Mouse (Mus musculus) embryo, embryonic 10 days (tissue): ENCODE results near the gene Mgea5.
"Not testable (repeated sequence)": the region's sequence is repeated elsewhere in the genome, so short reads cannot be mapped to it uniquely, and the experiment has no call there.

Source experiments
- DNase-seq: peaks from one replicate; pipeline ENCODE4 v3.0.0-alpha.2; 2015; ENCODE audit warnings: low spot score

The Mgea5 gene

GRCm38 (mm10) chr19:45783181-45783932 lies at the start of gene Mgea5:
Gene Mgea5 (minus strand): TSS chr19:45783837.
- DNase-seq, result peak; percentile 99

- no peak for DNase-seq
Observed at GRCm38 (mm10) chr19:45830679-45831078, 47.0 kb upstream of the Mgea5 start.

DNA sequence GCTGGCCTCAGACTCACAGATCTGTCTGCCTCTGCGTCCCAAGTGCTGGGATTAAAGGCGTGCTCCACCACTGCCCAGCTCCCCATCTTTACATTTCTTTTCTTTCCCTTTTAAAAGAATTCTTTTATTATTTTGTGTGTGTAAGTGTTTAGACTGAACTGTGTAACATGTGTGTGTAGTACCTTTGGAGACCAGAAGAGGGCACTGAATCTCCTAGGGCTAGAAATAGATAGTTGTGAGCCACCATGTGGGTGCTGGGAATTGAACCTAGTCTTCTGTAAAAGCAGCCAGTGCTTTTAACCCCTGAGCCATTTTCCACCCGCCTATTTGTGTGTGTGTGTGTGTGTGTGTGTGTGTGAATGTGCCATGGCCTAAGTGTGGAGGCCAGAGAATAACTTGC lies 44.1 kb upstream of the Mgea5 start:
- DNase-seq, result no peak

DNA sequence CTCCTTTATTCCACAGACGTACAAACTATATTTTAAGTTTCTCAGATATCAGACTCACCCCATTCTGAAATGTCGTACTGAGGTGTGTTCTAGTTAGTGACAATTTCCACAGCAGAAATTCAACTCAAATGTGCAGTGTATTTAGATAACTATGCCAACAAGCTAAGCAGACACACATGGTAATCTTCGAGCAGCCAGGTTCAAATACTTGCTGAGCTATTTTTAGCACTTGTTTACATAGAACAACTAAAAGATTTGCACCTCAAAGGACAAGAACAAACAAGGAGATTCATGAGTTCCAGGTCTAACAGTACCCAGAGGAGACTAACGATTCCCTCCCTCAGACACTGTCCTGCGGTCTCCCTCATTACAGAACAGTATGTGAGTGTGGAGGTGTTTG lies 43.5 kb upstream of the Mgea5 start:
- DNase-seq, result no peak

DNA sequence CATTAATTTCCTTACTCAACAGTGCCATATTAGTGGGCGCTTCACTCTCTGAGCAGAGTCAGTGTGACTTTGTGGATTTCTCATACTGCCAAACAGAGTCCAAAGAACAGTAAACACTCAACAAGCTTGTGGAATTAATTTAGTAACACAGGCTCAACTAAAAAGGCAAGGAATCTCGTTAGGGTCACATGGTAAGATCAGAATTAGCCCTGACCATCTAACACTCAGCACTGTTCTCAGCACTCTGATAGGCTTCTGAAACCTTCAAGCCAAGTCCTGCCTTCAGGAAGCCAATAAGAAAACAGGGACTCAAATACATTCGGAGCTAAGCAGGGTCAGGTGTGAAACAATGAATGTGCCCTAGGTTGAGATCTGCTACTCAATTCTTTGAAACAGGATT lies 42.5 kb upstream of the Mgea5 start:
- DNase-seq, result no peak

DNA sequence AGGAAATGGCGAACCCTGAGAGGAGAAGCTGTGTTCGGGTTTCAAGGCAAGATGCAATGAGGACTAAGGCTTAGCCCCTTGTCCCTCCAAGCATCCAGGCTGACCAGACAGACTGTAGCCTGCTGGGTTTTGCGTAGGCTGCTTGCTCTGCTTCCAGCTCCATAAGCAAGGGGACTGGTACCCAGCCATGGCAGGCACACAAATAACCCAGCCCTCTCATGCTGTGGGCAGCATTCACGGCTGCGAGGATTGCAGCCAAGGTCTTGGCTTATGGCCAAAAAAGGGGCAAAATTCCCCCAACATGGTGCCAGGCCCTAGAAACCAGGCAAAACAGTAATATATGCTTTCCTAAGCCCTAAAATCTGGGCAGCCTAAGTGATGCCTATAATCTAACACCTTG lies 38.2 kb upstream of the Mgea5 start:
- DNase-seq, result no peak

- DNase-seq, result no peak
Observed at GRCm38 (mm10) chr19:45817816-45818490, 34.3 kb upstream of the Mgea5 start.

DNA sequence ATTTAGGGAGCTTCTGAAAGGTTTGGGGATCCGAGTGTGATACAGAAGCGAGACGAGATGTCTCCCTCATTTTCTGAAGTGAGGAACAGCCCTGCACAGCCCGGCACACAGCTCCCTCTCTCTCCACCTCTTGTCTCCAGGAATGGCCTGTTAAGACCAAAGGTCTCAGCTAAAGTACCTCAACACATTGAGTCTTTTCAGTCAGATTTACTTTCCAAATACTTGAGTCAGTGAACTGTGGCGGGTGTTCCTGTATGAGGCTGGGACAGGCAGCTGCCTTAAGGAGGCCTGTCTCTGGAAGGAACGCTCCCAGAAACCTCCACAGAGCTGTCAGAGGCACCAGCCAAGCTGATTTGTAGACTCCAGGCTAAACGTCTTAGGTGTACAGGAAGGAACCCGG lies 33.1 kb upstream of the Mgea5 start:
- no peak for DNase-seq

- peak; percentile 48 for DNase-seq
Observed at GRCm38 (mm10) chr19:45815831-45816405, 32.3 kb upstream of the Mgea5 start, which contains the start of gene Kcnip2. Gene Kcnip2 (minus strand): TSS chr19:45816061.

DNA sequence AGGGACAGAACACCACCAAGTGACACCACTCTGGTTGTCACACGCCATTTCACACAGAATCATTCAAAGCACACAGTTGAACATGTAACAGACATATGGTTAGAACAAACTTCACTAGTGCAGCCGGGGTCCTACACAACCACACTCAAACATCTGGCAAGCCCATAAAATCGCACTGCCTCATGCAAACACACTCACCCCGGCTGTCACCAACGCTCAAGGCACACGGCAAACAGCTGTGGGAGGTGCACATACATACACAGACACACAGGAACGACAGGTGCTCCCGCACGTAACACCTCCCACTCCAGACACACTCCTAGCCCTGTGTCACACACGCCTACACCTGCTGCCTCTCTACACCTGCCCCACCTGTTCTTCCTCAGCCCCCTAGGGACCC lies 31.5 kb upstream of the Mgea5 start:
- DNase-seq, result no peak

DNA sequence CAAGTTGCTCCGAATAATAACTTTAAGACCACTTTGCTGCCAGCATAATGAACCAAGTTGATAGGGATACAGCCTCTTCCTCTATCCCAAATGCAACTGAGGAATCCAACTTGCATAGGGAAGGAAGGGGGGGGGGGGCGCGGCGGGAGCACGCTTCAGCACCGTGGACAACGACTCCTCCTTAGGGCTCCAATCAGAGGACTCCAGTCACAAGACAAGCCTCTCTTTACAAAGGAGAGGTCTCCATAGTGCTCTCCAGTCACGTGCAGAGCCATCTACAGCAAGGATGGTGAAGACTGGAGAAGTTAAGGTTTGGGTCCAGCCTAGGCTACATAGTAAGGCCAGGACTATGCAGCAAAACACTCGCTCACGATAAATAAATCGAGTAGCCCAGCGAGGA lies 30.2 kb upstream of the Mgea5 start:
- peak; percentile 73 for DNase-seq

DNA sequence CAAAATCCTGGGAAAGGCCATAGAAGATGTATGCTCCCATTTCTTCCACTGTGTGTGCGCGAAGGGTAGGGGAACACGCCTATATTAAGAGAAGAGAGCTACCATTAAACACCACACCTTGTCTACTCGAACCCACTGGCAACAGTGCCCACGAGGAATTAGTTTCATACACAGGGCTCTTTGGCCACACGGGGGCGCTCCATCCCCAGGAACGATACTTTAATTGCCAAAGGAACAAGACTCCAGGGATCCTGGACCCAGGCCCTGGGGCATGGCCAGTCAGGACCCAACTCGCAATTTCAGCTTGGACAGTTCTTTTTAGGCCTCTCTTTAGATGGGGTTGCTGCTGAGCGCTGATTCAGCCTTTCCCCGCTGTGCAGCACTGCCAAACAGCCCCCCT lies 29.6 kb upstream of the Mgea5 start:
- peak; percentile 83 for DNase-seq

GRCm38 (mm10) chr19:45812673-45813252 lies 29.1 kb upstream of the Mgea5 start:
- DNase-seq, result peak; percentile 36

DNA sequence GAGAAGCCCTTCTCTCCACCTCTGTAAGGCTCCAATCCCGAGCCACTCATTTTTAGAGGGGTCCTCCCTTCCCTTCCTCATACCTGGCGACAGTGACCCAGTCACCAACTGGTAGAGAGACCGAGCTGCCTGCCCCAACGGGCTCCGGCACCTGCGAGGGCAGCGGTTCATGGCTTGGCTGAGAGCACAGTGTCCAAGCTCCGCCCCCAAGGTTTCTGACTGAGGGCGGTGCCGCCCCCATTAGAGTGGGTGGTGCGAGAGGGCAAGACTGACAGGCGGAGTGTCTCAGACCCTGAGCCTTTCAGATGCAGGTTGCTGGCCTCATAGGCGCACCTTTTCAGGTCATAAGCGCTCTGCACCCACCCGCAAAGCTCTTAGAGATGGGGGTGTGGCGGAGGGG lies 28.5 kb upstream of the Mgea5 start:
- DNase-seq, result peak; percentile 77

DNA sequence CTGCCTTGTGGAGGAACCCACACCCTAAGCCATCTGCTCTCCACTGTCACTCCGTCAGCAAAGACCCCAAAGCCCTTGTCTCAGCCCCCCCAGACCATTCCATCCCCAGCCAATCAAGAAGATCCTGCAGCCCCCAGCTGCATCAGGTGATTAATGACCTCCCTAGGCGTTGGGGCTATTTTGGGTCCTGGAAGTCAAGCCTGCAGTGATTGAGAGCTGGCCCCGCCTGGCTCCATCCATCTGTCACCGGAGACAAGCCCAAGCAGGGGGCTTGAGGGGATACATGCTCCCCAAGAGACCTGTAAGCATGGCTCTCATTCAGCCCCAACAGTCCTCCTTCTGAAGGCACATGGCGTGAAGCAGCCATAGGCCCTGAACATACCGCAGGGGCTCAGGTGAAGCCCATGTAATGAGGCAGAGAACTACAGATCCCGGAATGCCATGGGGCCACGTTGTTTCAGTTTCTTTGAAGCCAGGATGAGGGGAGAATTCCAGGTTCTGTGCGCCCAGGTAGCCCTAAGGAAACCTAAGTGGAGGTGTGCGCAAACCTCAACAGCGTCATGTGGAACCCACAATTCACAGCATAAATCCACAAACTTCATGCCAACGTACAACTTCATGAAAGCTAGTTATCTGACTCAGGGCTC lies 27.5 kb upstream of the Mgea5 start:
- no peak for DNase-seq

GRCm38 (mm10) chr19:45807732-45808131 lies 24.1 kb upstream of the Mgea5 start:
- no peak for DNase-seq

- not testable (repeated sequence) for DNase-seq
Observed at GRCm38 (mm10) chr19:45805817-45806216, 22.2 kb upstream of the Mgea5 start.

DNA sequence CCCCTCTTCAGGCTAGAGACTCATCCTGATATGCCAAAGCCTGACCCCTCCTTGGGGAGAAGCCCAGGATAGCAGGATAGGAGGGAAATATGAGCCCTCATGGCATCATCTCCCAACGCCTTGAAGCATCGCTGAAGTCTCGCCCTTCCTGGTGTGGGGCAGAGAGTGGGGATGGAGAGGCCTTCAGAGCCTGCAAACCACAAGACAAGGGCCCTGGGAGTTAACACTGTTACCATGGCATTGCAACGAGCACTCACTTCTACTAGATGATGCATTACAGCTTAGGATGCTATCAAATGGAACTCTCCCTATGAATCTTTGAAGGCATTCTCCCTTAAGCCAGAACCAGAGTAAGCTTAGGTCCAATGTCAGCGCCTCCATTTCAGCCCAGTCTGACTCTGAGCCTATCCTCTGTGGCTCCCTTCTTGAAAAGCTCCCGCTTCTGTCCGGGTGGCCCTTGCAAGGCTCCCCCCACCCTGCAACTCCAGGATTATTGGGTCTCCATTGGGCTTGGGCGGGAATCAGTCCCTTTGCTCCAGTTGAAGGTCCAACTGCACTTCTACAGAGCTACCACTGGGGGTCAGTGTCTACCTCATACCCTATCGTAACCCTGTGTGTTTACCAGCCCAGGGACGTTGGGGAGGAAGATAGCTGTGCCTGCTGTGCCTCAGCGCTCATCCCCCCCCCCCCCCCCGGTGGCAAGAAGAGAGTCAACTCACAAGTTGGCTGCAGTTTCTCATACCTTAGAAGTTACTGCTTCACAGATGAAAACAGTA lies 21.1 kb upstream of the Mgea5 start:
- peak; percentile 80 for DNase-seq

GRCm38 (mm10) chr19:45803408-45803807 lies 19.8 kb upstream of the Mgea5 start:
- no peak for DNase-seq

DNA sequence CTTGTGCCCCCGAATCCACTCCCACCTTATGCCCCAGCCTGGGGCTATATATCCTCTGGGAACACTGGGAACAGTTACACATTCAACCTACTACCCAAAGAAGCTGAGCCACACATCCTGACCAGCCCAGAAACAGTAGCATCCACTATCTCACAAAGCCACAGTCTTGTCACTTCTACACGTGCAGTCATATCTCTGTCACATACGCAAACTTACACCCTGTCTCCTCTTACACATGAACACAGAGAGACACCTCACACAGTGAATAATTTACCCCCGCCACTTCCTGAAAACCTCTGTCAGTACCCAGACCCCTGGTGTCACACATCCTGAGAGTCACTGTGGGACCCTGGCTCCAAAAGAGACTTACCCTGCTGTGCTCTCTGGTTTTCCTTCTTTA lies 19.1 kb upstream of the Mgea5 start:
- DNase-seq, result no peak

DNA sequence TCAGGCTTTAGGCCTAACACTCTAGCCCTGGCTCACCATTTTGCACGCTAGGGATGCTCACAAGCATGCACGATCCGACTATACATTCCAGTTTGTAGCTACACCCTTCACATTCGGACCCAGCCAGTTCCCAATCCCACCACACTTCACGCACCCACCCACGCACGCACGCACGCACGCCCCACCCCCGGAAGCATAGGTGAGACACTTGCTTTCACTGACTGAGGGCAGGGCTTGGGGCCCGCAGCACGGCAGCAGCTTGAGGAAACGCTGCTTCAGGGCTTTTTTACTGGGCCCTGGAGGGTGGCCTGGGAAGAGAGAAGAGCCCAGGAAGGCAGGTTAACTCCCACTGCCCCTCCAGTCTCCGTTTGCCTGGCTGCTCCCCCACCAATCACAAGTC lies 13.2 kb upstream of the Mgea5 start:
- no peak for DNase-seq
